Mouse (Mus musculus) E14TG2a.4 (cell line): ENCODE measurements around the gene Olfr1353.
"Not testable (repeated sequence)": the region's sequence is repeated elsewhere in the genome, so short reads cannot be mapped to it uniquely, and the experiment has no call there.

Experiments used
- H3K27me3 ChIP-seq: 2 replicates; pipeline ENCODE4 v1.6.1; 2014; ENCODE audit warnings: low read length, control low read depth; ENCODE audit not compliant: insufficient read depth
- H3K36me3 ChIP-seq: 2 replicates; pipeline ENCODE4 v1.6.1; 2014; ENCODE audit warnings: low read length, control low read depth; ENCODE audit not compliant: insufficient read depth
- H3K4me1 ChIP-seq: replicated peaks from 2 replicates; pipeline ENCODE4 v1.6.1; 2014; ENCODE audit warnings: low read depth, low read length, control low read depth
- H3K4me3 ChIP-seq: replicated peaks from 2 replicates; pipeline ENCODE4 v1.5.1; 2014; ENCODE audit warnings: mild to moderate bottlenecking, low read length
- H3K9me3 ChIP-seq: 2 replicates; pipeline ENCODE4 v1.6.1; 2014; ENCODE audit warnings: low read length, control low read depth
- CTCF ChIP-seq: conservative IDR thresholded peaks from 2 replicates; pipeline ENCODE4 v1.5.1; 2014; ENCODE audit warnings: low read length
- NANOG ChIP-seq: IDR thresholded peaks from 2 replicates; pipeline ENCODE4 v1.6.1; 2014; ENCODE audit warnings: borderline replicate concordance, low read length, mixed read lengths
- POU5F1 ChIP-seq: IDR thresholded peaks from 2 replicates; pipeline ENCODE4 v1.6.1; 2014; ENCODE audit warnings: low read length, borderline replicate concordance

The Olfr1353 gene

GRCm38 (mm10) chr10:78963009-78963408, at the start of gene Olfr1353:
Olfr1353 (plus strand) TSS chr10:78963309.
- not testable (repeated sequence) for H3K27me3 ChIP-seq, H3K4me3 ChIP-seq, H3K36me3 ChIP-seq, H3K4me1 ChIP-seq, H3K9me3 ChIP-seq

GRCm38 (mm10) chr10:78950336-78950735, 12.8 kb upstream of the Olfr1353 start, which contains the start of gene Olfr8:
Olfr8 (plus strand) TSS chr10:78950636.
- H3K4me1 ChIP-seq, H3K9me3 ChIP-seq, H3K27me3 ChIP-seq, H3K36me3 ChIP-seq, H3K4me3 ChIP-seq: not testable (repeated sequence)

- Histone ChIP-seq H3K27me3 (no peaks in the 10 kb centered on the region), H3K4me1 (no peaks in the 10 kb centered on the region), H3K36me3 (no peaks in the 10 kb centered on the region), H3K9me3 (peaks cover 7% of the 10 kb centered on the region; the same call in 1 of the 2 replicates), H3K4me3 (no peak within 1 kb of the TSS)
- TF ChIP-seq POU5F1, result no peak
- no peak for TF ChIP-seq CTCF
- TF ChIP-seq NANOG, result no peak
Measured at GRCm38 (mm10) chr10:78980750-78981149, 17.6 kb downstream of the Olfr1353 start, which contains the start of gene Olfr1352. Olfr1352 (plus strand) TSS chr10:78981050.

GRCm38 (mm10) chr10:79012172-79012571, 49.1 kb downstream of the Olfr1353 start, which contains the start of gene Olfr1351:
Olfr1351 (plus strand) TSS chr10:79012472.
- Histone ChIP-seq H3K27me3 (no peaks in the 10 kb centered on the region), H3K36me3 (no peaks in the 10 kb centered on the region), H3K4me3 (no peak within 1 kb of the TSS), H3K4me1 (no peaks in the 10 kb centered on the region), H3K9me3 (peaks cover 32% of the 10 kb centered on the region)
- TF ChIP-seq CTCF (no peak), POU5F1 (no peak), NANOG (no peak)
